Mouse (Mus musculus): ENCODE measurements around the gene Hnrnpu. TPM values are rescaled to one million over a fixed set of nuclear protein-coding genes. Genes with fewer than 3 reads are reported as not detected.
"Not testable (repeated sequence)": the region's sequence is repeated elsewhere in the genome, so short reads cannot be mapped to it uniquely, and the experiment has no call there.

The Hnrnpu gene
- 100 to 1,000 TPM; 382 to 390 TPM for total RNA-seq (2021)

- DNase-seq (ENCODE audit: low spot score in 2 of 2) = peak; percentile 97 to 98
- intact Hi-C loops (cut with DNase I) = loop anchor here (1.0 to 2.0 kb wide), 4 partner anchors 19 to 111 kb away; partner anchors contain the start of gene Efcab2
These were observed at the start of gene Hnrnpu for GRCm38 (mm10) chr1:178337551-178338317. Gene Hnrnpu (minus strand): TSS chr1:178337797.

- intact Hi-C loops (cut with DNase I) = no loop called here
- peak; percentile 12 to 42 for DNase-seq (ENCODE audit: low spot score in 2 of 2)
These were observed 44.6 kb upstream of the Hnrnpu start for GRCm38 (mm10) chr1:178382165-178382564.

DNA sequence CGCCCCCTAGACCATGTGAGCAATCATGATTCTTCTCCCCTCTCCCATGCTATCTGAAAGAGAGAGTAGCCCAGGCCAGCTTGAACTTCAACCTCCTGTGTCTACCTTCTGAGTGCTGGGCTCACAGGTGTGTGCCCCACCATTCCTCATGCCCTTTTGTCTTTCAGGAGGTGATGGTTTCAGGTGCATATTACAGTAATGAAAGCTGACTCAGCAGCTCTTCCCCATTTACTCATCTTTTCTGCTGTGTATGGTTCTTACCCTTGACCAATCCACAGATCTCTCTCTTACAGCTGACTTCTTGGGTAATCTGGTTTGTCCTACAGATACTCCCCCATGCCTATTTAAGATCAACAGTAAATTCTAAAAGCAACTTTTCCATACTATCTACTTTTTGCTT lies 41.6 kb upstream of the Hnrnpu start:
- no peak for DNase-seq (ENCODE audit: low spot score in 2 of 2)
- intact Hi-C loops (cut with DNase I) = no loop called here

GRCm38 (mm10) chr1:178378115-178378514 lies 40.5 kb upstream of the Hnrnpu start:
- no peak for DNase-seq (ENCODE audit: low spot score in 2 of 2)

GRCm38 (mm10) chr1:178376907-178377306 lies 39.3 kb upstream of the Hnrnpu start:
- intact Hi-C loops (cut with DNase I) = no loop called here
- no peak for DNase-seq (ENCODE audit: low spot score in 2 of 2)

More at GRCm38 (mm10) chr1:178378115-178378514, 40.5 kb upstream of the Hnrnpu start:
- intact Hi-C loops (cut with DNase I) = no loop called here

DNA sequence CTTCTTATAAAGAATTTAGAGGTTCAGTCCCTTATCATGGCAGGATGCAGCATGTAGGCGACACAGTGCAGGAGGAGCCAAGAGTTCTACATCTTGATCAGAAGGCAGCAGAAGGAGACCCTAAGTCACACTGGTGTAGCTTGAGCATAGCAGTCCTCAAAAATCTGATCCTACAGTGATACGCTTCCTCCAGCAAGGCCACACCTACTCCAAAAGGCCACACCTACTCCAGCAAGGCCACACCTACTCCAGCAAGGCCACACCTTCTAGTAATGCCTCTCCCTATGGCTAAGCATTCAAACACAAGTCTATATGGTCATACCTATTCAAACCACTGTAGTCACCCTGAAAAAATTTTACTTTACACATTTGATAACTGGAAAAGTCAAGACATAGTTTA lies 38.5 kb upstream of the Hnrnpu start:
- intact Hi-C loops (cut with DNase I) = no loop called here
- no peak for DNase-seq (ENCODE audit: low spot score in 2 of 2)

DNA sequence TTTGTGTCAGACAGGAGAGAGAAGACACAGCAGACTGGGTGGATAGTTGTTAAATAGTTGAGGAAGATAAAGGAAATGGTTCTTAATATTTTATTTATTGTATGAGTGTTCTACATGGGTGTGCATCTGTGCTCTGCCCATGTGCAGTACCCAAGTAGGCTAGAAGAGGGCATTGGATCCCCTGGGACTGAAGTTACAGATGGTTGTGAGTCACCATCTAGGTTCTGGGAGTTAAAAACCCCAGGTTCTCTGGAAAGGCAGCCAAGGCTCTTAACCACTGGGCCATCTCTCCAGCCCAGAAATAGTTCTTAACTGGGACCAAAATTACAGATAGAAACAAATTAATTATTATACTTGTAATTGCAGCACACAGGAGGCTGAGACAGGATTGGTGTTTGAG lies 37.8 kb upstream of the Hnrnpu start:
- DNase-seq (ENCODE audit: low spot score in 2 of 2) = no peak
- intact Hi-C loops (cut with DNase I) = no loop called here

- intact Hi-C loops (cut with DNase I) = no loop called here
- peak in 1 of 2 experiments; percentile 14 for DNase-seq (ENCODE audit: low spot score in 2 of 2)
These were observed 35.1 kb upstream of the Hnrnpu start for GRCm38 (mm10) chr1:178372681-178373080.

GRCm38 (mm10) chr1:178369272-178369651 lies 31.7 kb upstream of the Hnrnpu start:
- peak in 1 of 2 experiments; percentile 39 for DNase-seq (ENCODE audit: low spot score in 2 of 2)
- intact Hi-C loops (cut with DNase I) = loop anchor here (1.0 kb wide), 3 partner anchors 32 to 51 kb away; partner anchors contain the start of genes Efcab2 and Hnrnpu

- intact Hi-C loops (cut with DNase I) = loop anchor here (1.0 kb wide), 3 partner anchors 31 to 50 kb away; partner anchors contain the start of genes Efcab2 and Hnrnpu
- DNase-seq (ENCODE audit: low spot score in 2 of 2) = peak; percentile 95 to 98
These were observed 31.1 kb upstream of the Hnrnpu start for GRCm38 (mm10) chr1:178368548-178369271.

DNA sequence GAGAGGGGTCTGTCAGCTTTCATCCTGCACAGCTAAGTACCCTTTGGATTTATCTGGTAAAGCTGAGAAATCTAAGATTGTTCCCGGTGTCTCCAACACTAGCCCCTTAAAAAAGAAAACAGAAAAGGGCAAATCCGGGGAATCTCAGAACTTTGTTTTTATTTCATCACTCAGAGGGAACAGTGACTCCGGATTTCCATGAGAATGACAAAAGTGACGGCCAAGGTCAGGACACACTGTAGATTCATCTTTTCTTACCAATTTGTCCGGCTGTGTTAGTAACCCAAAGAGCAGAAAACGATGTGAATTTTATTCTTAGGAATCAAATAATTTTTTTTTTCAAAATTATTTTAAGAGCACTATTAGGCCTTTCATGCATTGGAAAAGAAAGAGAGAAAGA lies 30.5 kb upstream of the Hnrnpu start:
- DNase-seq (ENCODE audit: low spot score in 2 of 2) = no peak
- intact Hi-C loops (cut with DNase I) = no loop called here

DNA sequence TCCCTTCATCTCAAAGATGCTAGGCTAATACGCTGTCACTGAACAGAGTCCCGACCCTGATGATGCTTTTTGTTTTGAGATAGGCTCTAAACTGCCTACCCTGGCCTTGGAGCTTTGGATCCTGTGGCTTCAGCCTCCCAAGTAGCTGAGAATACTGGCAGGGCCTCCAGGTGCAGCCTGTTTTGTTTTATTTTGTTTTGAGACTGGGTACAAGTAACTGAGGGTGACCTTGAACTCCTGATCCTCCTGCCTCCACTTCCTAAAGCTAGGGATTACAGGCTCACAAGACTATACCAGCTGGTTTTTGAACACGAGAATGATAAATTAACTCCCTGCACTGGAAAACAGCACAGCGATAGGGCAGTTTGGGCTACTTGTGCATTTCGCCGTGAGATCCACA lies 27.6 kb upstream of the Hnrnpu start:
- DNase-seq (ENCODE audit: low spot score in 2 of 2) = no peak
- intact Hi-C loops (cut with DNase I) = no loop called here

- intact Hi-C loops (cut with DNase I) = no loop called here
- no peak for DNase-seq (ENCODE audit: low spot score in 2 of 2)
These were observed 23.1 kb upstream of the Hnrnpu start for GRCm38 (mm10) chr1:178360702-178361101.

DNA sequence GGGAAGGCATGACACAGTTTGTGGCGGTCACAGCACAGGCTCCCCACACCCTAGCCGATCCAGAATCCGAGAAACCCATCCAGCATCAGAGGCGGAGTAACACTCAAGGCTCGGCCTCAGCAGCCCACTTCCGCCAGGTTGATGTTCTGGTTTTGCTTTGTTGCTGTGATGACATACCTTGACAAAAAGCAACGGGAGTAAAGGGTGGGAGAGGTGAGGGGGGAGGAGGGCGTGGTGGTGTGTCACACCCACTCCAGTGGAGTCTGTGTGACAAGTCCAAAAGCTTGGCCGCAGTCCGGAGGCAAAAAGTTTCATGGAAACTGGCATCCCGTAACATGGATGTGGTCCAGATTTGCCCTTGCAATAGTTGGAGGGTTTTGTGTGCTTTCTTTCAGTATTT lies 22.7 kb upstream of the Hnrnpu start:
- intact Hi-C loops (cut with DNase I) = no loop called here
- DNase-seq (ENCODE audit: low spot score in 2 of 2) = no peak

GRCm38 (mm10) chr1:178357776-178358710 lies 20.4 kb upstream of the Hnrnpu start:
- intact Hi-C loops (cut with DNase I) = loop anchor here (5.0 kb wide), 1 partner anchor 74 kb away; no protein-coding TSS in a partner anchor
- peak; percentile 71 to 96 for DNase-seq (ENCODE audit: low spot score in 2 of 2)

DNA sequence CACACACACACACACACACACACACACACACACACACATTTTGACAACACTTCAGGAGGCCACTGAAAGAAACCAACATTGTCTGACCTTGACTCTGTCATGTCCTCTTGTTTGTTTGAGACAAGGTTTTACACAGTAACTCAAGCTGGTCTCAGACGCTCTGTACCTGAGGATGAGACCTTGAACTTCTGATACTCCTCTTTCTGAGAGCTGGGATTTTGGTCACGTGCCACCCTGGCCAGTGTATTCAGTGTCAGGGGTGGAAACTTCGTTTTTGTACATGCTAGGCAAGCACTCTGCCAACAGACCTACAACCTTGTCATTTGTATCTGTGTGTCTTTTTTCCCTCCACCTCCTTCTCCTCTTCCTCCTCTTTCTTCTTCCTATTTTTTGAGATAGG lies 17.0 kb upstream of the Hnrnpu start:
- no peak for DNase-seq (ENCODE audit: low spot score in 2 of 2)
- intact Hi-C loops (cut with DNase I) = no loop called here

- DNase-seq (ENCODE audit: low spot score in 2 of 2) = no peak
- intact Hi-C loops (cut with DNase I) = no loop called here
These were observed 14.0 kb upstream of the Hnrnpu start for GRCm38 (mm10) chr1:178351643-178352042.

DNA sequence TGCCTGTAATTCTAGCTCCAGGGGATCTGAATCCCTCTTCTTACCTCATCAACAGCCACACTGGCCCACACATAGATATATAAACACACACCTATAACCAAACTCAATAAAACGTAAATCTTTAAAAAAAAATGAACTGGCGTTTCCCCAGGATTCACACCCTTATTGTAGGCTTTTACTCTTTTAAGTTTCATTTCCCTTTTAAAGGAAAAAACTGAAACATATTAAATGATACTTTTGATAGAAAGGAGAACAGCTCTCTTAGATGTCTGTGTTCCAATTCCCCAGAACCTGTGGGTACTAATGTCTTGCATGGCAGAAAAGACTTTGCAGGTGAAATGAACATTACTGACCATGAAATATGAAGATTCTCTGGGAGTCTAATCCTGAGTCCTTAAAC lies 13.2 kb upstream of the Hnrnpu start:
- intact Hi-C loops (cut with DNase I) = no loop called here
- no peak for DNase-seq (ENCODE audit: low spot score in 2 of 2)

GRCm38 (mm10) chr1:178344071-178344805 lies 6.6 kb upstream of the Hnrnpu start:
- DNase-seq (ENCODE audit: low spot score in 2 of 2); intact Hi-C loops (cut with DNase I): not testable (repeated sequence)
